Mouse (Mus musculus): ENCODE measurements around the gene Gm17657. TPM values are rescaled to one million over a fixed set of nuclear protein-coding genes. Genes with fewer than 3 reads are reported as not detected.

The Gm17657 gene
- total RNA-seq (2022) = not detected

DNA sequence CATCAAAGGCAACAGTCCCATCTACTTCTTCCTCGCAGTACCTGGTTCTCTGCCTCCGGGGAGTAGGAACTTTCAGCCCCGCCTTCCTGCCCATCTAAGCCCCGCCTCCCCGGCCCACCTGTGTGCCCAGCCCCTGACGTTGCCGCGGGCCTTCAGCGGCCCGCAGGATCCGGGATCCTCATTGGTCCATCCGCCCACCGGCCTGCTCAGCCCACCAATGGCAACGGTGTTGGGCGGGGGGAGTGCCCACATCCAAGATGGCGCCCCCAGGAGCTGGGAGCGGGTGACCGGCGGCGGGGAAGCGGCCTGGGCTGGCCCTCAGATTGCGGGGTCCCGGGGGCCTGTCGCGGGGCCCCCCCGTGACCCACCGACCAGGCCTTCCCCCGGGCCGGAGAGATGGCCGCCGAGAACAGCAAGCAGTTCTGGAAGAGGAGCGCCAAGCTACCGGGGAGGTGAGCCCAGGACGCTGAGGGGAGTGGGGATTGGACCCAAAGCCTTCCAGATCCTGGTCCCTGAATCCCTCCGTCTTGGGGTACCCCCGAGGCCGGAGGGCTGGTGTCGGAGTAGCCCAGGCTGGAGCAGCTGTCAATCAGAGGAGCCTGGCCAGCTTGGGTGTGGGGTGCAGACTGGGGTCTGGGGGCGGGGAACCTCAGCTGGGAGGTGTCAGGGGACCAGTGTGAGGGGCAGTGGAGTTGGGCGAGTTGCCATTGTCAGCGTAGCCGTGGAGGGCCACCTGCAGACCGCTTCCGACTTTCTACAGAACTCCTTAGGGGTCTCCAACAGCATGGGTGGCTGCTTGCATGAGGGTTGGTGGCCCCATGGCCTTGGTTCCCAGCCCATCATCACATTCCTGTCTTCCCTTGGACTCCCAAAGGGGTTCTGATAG is at the start of gene Gm17657, which contains the start of gene Tbc1d22b:
TSS of gene Gm17657 (minus strand) at position 96 of the 886 bp plus-strand sequence.
TSS of gene Tbc1d22b (plus strand) at position 243 of the 886 bp plus-strand sequence.
- DNase-seq (ENCODE audit: low spot score in 2 of 2) = peak; percentile 91 to 93

DNA sequence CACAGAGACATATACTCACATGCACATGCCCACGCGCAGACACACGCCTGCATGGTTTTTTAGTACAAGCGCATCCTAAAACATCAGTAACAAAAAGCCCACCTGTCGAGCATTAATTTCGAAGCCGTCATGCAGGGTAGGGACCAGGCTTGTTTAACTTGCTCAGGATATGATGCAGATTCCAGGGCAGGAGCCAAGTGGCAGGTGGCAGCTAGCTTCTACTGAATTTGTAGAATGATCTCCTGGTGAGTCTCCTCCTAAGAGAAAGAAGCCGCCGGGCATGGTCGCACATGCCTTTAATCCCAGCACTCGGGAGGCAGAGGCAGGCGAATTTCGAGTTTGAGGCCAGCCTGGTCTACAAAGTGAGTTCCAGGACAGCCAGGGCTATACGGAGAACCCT is 49.6 kb upstream of the Gm17657 start:
- no peak for DNase-seq (ENCODE audit: low spot score in 2 of 2)

DNA sequence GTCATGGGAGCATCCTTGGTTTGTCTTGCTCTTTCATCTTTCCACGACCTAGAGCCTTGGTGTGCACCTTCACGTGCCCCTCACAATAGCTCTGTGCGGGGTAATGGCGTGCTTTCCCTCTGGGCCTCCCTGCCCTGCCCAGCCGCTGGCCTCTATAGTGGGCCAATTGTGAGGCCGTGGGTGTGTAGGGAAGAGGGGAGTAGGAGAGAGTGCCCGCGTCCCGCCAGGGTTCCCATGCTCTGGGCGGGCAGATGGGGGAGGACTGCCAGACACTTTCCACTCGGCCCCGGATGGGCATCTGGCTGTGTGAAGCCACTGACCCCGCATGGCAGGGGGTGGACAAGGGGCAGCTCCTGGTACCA is 47.3 kb upstream of the Gm17657 start:
- DNase-seq (ENCODE audit: low spot score in 2 of 2) = no peak

GRCm38 (mm10) chr17:29595891-29596770 is 46.7 kb upstream of the Gm17657 start:
- no peak for DNase-seq (ENCODE audit: low spot score in 2 of 2)

- DNase-seq (ENCODE audit: low spot score in 2 of 2) = peak in 1 of 2 experiments; percentile 36
Measured at GRCm38 (mm10) chr17:29589221-29589898, 39.9 kb upstream of the Gm17657 start.

DNA sequence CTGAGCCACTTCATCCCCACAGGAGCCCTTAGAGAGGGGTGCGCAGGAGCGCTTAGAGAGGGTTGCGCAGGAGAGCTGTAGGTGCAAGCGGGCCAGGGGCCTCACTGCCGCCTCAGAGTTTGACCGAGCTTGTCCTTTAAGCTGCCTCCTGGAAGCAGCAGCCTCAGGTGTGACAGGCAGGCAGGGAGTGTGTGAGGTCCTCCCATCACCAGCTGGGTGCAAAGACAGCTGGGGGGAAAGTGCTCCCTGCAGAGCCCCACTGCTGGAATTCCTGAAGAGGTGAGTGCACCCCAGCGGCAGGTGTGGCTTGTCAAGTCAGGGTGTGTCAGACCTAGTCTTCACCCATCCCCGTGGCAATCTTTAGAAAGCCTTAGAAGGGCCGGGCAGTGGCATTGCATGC is 37.5 kb upstream of the Gm17657 start:
- DNase-seq (ENCODE audit: low spot score in 2 of 2) = no peak

DNA sequence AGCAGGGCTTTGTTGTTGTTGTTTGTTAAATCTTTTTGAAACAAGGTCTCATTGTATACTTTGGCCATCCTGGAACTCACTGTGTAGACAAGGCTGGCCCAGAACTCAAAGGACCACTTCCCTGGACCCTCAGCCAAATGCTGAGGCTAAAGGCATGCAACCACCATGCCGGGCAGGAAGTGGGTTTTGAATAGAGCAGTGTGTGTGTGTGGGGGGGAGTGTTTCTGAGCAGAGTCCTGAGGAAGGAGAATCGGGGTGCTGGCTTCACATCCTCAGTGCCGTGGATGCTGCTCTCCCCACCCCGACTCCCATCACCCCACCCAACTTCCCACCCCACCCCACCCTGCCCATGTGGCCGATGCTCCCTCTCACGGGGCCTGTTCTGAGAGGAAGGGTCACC is 36.0 kb upstream of the Gm17657 start:
- DNase-seq (ENCODE audit: low spot score in 2 of 2) = no peak

GRCm38 (mm10) chr17:29584737-29585136 is 35.3 kb upstream of the Gm17657 start:
- DNase-seq (ENCODE audit: low spot score in 2 of 2) = peak in 1 of 2 experiments; percentile 59

DNA sequence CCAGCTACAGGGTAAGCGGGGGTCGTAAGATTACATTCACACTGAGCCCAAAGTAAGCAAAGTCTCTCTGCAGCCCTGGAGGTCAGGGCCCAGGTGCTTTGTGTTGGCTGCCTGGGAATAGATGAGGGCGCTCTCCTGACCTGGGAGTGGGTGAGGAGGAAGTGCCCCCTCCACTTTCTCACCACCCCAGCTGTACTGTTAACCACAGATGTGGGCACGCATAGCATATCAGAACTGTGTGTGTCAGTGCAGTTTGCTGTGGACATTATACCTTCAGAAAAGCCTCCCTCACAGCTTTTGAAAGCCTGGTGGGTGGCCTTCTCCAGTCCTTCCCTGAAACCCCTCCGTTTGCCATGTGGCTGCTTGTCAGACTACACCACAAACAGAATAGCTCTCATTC is 34.9 kb upstream of the Gm17657 start:
- DNase-seq (ENCODE audit: low spot score in 2 of 2) = no peak

DNA sequence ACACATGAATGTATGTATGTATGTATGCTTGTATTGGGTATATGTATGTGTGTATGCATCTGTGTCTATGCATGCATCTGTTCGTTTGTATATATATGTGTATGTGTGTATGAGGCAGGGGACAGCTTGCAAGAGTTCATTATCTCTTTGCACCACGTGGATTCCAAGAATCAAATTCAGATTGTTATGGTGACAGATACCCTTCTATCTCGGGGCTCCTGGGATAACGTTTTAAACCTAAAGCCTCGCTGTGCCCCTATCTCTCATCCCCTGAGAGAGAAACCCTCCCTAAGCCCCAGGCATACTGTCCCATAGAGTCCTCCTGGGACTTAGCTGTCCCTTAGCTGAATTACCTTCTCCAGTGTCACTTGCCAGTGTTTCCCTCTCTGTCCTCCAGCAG is 34.1 kb upstream of the Gm17657 start:
- DNase-seq (ENCODE audit: low spot score in 2 of 2) = no peak

DNA sequence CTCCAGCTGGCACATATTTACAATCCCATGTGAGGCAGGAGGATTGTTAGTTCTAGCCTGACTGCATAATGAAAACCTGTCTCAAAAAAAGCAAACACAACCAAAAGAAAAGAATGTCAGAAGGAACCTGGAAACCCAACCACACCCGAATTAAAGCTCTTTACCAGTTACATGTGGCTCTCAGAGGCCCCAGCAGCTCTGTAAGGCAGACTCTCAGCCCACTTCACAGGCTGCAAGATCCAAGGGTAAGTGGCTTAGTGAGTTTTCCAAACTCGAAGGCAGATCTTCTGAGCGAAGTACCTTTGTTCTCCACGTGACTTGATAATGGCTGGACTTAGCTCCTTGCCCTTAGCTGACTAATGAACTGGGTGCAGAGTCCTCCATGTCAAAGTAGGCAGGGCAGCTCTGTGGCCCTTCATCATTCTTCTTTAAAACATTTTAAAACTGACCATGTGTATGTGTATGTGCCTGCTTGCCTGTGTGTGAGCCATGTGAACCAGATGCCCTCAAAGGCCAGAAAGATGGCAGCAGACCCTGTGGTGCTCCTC is 30.2 kb upstream of the Gm17657 start:
- no peak for DNase-seq (ENCODE audit: low spot score in 2 of 2)

DNA sequence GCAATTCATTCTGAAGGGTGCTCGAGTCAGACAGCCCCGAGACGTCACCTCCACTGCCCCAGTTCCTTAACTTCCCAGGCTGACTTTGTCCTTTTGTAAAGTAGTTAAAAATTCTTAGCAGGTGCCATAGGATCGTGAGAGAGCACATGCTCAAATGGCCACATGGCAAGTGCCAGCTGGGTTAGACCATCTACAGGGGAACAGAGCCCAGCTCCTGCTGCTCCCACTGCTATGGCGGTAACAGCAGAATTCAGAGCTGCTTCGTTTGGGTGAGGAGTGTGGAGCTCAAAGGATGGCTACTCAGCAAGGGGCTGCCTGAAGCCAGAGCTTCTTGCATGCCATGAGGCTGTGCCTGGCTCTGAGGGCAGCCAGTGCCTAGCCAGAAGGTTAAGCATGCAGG is 20.4 kb upstream of the Gm17657 start:
- DNase-seq (ENCODE audit: low spot score in 2 of 2) = no peak

GRCm38 (mm10) chr17:29568435-29568834 is 19.0 kb upstream of the Gm17657 start:
- DNase-seq (ENCODE audit: low spot score in 2 of 2) = no peak

GRCm38 (mm10) chr17:29565521-29565920 is 16.1 kb upstream of the Gm17657 start:
- DNase-seq (ENCODE audit: low spot score in 2 of 2) = no peak

DNA sequence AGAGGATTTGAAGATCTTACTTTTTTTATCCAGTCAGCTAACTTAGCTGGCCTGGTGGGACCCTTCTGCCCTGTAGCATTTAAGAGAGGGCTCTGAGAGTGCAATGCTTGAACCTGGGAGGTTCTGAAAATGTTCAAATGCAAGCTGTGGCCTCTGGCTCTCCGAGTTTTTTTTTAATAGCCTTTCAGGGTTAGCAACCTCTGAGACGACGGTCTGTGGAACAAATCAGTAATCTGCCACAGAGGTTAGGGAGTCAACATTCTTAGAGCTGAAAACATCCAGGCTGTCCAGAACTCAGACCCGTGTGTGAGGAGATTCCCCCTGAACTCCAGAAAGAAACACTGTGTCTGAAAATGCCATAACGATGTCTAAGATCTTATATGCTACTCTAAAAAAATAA is 9.0 kb upstream of the Gm17657 start:
- no peak for DNase-seq (ENCODE audit: low spot score in 2 of 2)

DNA sequence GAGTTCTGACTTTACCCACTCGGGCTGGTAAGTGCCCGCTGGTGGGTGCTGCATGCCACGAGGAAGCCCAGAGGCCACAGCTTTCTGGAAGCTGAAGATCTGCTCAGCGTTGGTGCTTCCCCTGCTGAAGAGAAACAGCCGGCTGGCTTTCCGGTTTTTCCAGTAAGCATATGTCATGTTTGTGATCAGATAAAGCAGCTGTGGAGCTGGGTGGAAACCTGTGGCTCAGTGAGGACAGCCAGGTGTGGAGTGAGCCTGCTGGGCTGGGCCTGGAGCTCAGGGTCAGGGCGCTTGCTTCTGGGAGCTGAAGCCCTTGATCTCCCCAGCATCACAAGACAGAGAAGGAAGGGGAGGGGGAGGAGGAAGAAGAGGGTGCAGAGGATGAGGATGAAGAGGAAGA is 7.5 kb upstream of the Gm17657 start:
- DNase-seq (ENCODE audit: low spot score in 2 of 2) = no peak

DNA sequence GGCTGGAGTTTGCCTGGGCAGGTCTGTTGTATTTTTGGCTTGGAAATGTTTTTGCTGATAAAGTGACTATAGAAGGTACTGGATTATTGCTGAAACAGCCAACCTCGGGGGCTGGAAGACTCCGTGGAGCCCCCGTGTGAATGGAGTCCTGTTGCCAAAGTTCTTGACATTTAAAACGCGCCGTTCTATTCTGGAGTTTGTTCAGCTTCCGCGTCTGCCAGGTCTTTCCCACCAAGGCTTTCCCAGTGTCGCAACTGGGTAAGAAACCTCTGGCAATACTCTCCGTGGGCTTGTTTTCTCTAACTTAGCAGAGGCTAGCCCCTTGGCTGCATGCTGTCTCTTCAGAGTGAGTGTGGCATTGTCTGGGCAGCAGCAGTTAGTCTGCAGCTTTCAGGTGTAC is 7.0 kb upstream of the Gm17657 start:
- DNase-seq (ENCODE audit: low spot score in 2 of 2) = no peak

- no peak for DNase-seq (ENCODE audit: low spot score in 2 of 2)
Measured at GRCm38 (mm10) chr17:29554176-29554575, 4.7 kb upstream of the Gm17657 start.

- no peak for DNase-seq (ENCODE audit: low spot score in 2 of 2)
Measured at GRCm38 (mm10) chr17:29552162-29552732, 2.8 kb upstream of the Gm17657 start, which contains the start of gene Tmem217. Gene Tmem217, minus strand, starts transcription at chr17:29552385.

DNA sequence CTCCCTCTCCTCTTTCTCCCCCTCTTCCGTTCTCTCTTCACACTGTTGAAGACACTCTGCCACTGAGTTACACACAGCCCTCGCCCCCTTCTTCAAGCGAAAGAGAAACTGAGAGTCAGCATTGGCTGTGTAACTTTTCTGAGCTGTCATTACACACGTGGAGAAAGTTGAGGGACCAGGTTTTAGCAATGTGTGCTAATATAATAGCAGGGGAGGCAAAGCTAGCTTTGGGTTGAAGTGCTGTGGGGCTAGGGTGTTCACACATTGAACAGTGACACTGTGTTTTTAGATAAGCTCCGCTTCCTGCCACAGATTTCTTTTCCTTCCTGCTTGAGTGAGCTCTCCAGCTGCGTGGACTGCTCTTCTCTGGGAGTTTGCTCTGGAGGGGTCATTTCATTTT is 1.6 kb upstream of the Gm17657 start:
- no peak for DNase-seq (ENCODE audit: low spot score in 2 of 2)

DNA sequence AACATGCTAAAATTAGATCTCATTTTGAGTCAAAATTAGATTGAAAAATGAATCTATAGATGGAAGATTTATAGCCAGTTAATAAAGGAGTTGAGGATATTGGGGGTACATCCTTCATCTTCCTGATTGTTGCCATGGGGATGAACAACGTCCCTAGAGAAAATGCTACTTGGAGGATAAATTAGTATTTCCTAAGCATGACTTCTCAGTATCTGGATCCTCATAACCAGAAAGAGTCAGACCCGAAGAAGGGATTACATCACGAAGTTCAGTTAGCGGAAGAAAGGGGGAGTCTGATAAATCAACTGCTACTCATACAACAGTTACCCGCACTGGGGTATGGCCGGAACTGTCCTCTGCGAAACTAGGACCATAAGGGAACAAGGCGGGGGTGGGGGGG is 444 bp downstream of the Gm17657 start:
- no peak for DNase-seq (ENCODE audit: low spot score in 2 of 2)
